Mouse (Mus musculus) ES-E14 (cell line): ENCODE measurements at regions not wholly inside any gene's neighbourhood (a gene's known extent, or its start where the extent isn't known, plus 50 kb on each side); places are given as distances from the start of the nearest gene placed in this dataset.

Source experiments
- HCFC1 ChIP-seq: IDR thresholded peaks from 2 replicates; pipeline ENCODE4 v1.6.1; 2012; ENCODE audit warnings: low read length, inconsistent platforms, borderline replicate concordance; ENCODE audit not compliant: insufficient read depth
- MAFK ChIP-seq: IDR thresholded peaks from 2 replicates; pipeline ENCODE4 v1.6.1; 2014; ENCODE audit warnings: mild to moderate bottlenecking, low read depth, low read length, inconsistent platforms; ENCODE audit not compliant: insufficient read depth
- ZC3H11A ChIP-seq: IDR thresholded peaks from 2 replicates; pipeline ENCODE4 v1.6.1; 2012; ENCODE audit warnings: low read depth, mild to moderate bottlenecking, inconsistent platforms, low read length, borderline replicate concordance

DNA sequence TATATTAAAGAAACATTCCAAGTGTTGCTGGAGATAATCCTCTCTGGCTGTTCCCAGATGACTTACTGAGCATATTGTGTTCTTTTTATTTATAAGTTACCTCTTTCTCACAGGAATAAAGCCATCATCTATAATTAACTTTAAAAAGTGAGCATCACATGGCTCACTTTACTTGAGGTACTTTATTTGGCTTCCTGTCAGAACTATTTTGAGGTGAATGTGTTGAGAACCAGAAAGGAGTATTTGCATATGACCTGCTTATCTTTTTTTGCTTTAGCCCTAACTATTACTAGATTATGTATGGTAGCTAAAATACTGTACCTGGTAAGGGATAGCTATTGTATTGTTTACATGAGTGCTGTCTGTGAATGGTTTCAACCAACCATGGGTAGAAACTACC, 238.1 kb downstream of the Gm21750 start:
- no peak for TF ChIP-seq ZC3H11A
- no peak for TF ChIP-seq HCFC1
- no peak for TF ChIP-seq MAFK
